Mouse (Mus musculus) thymus, adult 2 months (tissue): Measurements from ENCODE around the gene Fry. TPM values are rescaled to one million over a fixed set of nuclear protein-coding genes. Genes with fewer than 3 reads are reported as not detected.

Experiments
- DNase-seq: peaks from one replicate; pipeline ENCODE4 v3.0.0; 2021
- H3K27ac ChIP-seq: fragments of 200-500 bp; 2 replicates; pipeline ENCODE4 v1.5.1; 2012; ENCODE audit warnings: low read length, control low read depth; ENCODE audit not compliant: control insufficient read depth, insufficient read depth
- H3K27me3 ChIP-seq: fragments of 200-500 bp; 2 replicates; pipeline ENCODE4 v1.6.1; 2012; ENCODE audit warnings: mild to moderate bottlenecking, low read length, moderate library complexity, mixed read lengths; ENCODE audit not compliant: control insufficient read depth, insufficient read depth
- H3K36me3 ChIP-seq: fragments of 200-500 bp; 2 replicates; pipeline ENCODE4 v1.6.1; 2012; ENCODE audit warnings: mild to moderate bottlenecking, low read length, moderate library complexity; ENCODE audit not compliant: control insufficient read depth, insufficient read depth
- H3K4me1 ChIP-seq: fragments of 200-500 bp; replicated peaks from 2 replicates; pipeline ENCODE4 v1.6.1; 2012; ENCODE audit warnings: low read length; ENCODE audit not compliant: control insufficient read depth, insufficient read depth
- H3K4me3 ChIP-seq: fragments of 200-500 bp; 2 replicates; pipeline ENCODE4 v1.5.1; 2012; ENCODE audit warnings: mild to moderate bottlenecking, low read length, control low read depth, moderate library complexity; ENCODE audit not compliant: control insufficient read depth, insufficient read depth
- CTCF ChIP-seq: fragments of 200-500 bp; IDR thresholded peaks from 2 replicates; pipeline ENCODE4 v1.5.1; 2012; ENCODE audit warnings: mild to moderate bottlenecking, control low read depth, low read length, moderate library complexity, borderline replicate concordance; ENCODE audit not compliant: control insufficient read depth, poor library complexity, insufficient read depth; ENCODE audit errors: extremely low read depth
- POLR2A ChIP-seq: fragments of 200-500 bp; IDR thresholded peaks from 2 replicates; pipeline ENCODE4 v1.6.1; 2012; ENCODE audit warnings: mild to moderate bottlenecking, low read length, control low read depth, moderate library complexity; ENCODE audit not compliant: control insufficient read depth, poor library complexity, insufficient read depth; ENCODE audit errors: extremely low read depth
- WGBS: fragments of 180-500 bp; shearing (Covaris S2); methylation state at CpG from one replicate; pipeline ENCODE4 v1.1.7; 2018; 5-methylcytosine and 5-hydroxymethylcytosine counted together
- polyA plus RNA-seq: library from polyadenylated mRNA; depleted of rRNA; stranded (reverse); fragments of >200 nt; gene quantifications from 2 replicates; pipeline ENCODE4 v1.2.3, GENCODE M21; 2012

Fry gene
- polyA plus RNA-seq, 1 experiment: 9.8 TPM

DNA sequence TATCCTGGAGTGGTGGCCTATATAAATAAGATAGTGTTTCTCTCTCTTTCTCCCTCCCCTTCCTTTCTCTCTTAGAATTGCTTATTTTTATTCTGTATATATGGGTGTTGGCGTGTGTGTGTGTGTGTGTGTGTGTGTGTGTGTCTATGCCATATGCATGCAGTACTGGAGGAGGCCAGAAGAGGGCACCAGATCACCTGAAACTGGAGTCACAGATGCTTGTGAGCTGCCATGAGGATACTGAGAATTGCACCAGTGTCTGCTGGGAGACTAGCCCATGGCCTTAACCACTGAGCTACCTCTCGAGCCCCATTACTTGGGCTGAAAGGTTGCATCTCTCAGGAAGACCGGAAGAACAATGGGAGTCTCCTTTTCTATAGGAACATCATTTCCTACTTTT, 149.8 kb downstream of the Fry start:
- H3K27me3 ChIP-seq: no peaks in the 10 kb centered on the region
- no peak overlapping the region for H3K27ac ChIP-seq
- 98% methylated on average over 3 of the region's 3 CpGs for WGBS
- TF ChIP-seq POLR2A: no peak
- no peak for TF ChIP-seq CTCF
- no peaks in the 10 kb centered on the region for H3K4me1 ChIP-seq
- H3K4me3 ChIP-seq: no peak overlapping the region
- no peak for DNase-seq
- H3K36me3 ChIP-seq: no peaks in the 10 kb centered on the region

DNA sequence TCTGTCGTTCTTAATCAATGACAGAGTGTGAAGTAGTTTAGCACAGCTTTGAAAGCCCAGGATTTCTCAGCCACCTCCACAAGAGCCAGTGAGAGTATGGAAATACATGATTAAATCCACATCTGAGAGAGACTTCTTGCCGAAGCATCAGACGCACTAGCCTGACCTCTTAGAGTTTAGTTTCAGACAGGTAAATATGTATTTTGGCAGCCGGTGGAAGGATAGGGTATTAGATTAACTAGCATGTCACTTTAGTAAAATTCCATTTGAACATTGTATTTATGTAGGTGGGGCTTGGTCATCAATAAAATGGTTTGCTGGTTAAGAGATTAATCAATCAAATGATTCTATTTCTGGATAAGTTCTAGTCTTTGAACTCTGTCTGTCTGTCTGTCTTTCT, 152.0 kb downstream of the Fry start:
- DNase-seq: no peak
- no peak overlapping the region for H3K27ac ChIP-seq
- TF ChIP-seq POLR2A: no peak

DNA sequence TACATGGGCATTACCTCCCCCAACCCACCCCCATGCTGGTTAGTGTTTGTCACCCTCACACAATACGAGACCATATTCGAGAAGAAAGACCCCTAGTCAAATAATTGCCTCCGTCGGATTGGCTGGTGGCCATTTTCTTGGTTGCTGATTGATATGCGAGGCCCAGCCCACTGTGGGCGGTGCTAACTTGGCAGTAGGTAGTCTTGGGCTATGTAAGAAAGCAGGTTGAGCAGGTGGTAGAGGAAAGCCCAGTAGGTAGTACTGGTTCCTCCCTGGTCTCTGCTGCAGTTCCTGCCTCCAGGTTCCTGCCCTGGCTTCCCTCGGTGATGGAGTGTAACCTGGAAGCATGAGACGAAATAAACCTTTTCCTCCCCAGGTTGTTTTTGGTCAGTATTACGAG, 153.7 kb downstream of the Fry start:
- WGBS: 97% methylated on average over 9 of the region's 9 CpGs
- Histone ChIP-seq H3K27ac (no peak overlapping the region), H3K27me3 (no peaks in the 10 kb centered on the region), H3K36me3 (no peaks in the 10 kb centered on the region), H3K4me1 (no peaks in the 10 kb centered on the region), H3K4me3 (no peak overlapping the region)
- DNase-seq: no peak
- TF ChIP-seq POLR2A (no peak), CTCF (no peak)

More for the DNA sequence above, 152.0 kb downstream of the Fry start:
- no peaks in the 10 kb centered on the region for H3K4me1 ChIP-seq
- 97% methylated on average over 4 of the region's 4 CpGs for WGBS
- H3K36me3 ChIP-seq: no peaks in the 10 kb centered on the region
- no peaks in the 10 kb centered on the region for H3K27me3 ChIP-seq
- no peak overlapping the region for H3K4me3 ChIP-seq

DNA sequence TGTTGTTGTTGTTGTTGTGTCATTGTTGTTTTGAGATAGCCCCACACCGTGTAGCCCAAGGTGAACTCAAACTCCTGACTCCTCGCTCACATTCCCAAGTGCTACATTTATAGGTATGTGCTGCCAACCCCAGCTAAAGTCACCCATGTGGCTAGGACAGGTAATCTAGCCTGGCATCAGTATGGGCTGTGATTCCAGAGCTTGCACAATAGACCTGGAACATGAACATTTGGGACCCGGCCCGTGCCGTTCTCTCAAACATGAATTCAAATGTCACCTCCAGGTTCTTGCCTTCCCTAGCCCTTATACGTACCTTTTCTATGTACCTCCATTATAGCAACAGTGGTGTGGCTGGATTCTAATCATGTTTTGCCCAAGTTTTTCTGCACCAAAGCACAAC, 156.9 kb downstream of the Fry start:
- TF ChIP-seq CTCF: no peak
- no peak for TF ChIP-seq POLR2A
- WGBS: 97% methylated on average over 6 of the region's 6 CpGs
- no peak overlapping the region for H3K27ac ChIP-seq
- no peaks in the 10 kb centered on the region for H3K4me1 ChIP-seq
- H3K36me3 ChIP-seq: no peaks in the 10 kb centered on the region
- H3K4me3 ChIP-seq: no peak overlapping the region
- H3K27me3 ChIP-seq: no peaks in the 10 kb centered on the region
- DNase-seq: no peak

DNA sequence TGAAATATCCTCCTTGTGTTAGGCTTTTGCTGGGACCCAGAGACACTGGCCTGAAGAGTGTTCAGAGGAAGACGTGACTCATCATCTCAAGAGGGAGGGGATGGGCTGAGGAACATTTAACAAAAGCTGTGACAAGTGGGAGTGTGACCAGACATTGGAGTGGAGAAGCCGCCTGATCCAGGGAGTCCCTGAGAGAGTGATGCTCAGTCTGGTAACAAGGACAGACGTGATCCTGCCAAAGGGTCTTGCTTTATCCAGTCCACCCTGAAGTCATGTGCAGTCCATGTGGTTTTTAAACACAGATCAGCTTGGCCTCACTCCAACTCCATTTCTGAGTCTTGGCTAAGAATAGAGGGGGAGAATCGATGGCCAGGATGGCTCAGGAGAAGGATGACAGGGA, 158.2 kb downstream of the Fry start:
- DNase-seq: no peak
- 90% methylated on average over 4 of the region's 4 CpGs for WGBS
- Histone ChIP-seq H3K27me3 (no peaks in the 10 kb centered on the region), H3K36me3 (no peaks in the 10 kb centered on the region), H3K4me1 (no peaks in the 10 kb centered on the region), H3K4me3 (no peak overlapping the region), H3K27ac (no peak overlapping the region)
- TF ChIP-seq CTCF: no peak
- TF ChIP-seq POLR2A: no peak

DNA sequence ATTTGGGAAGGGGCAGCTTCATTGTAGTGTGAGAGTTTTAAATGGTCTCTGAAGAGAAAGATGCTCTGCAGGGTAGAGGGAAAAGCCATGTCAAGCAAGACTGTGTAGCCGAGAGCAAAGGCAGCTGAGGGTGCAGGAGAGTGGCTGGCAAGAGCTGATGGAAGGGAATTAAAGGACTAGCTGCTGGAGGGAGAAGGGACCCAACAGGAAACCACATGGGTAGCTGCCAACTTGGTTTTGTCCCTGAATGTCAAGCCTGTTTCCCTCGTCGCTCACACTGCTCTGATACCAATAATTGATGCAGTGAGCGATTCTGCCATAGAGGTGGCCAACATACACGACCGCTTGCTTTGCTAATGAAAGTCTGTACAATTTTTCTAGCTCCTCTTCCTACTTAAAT, 160.9 kb downstream of the Fry start:
- Histone ChIP-seq H3K4me3 (no peak overlapping the region), H3K4me1 (no peaks in the 10 kb centered on the region)
- 42% methylated on average over 6 of the region's 6 CpGs for WGBS

DNA sequence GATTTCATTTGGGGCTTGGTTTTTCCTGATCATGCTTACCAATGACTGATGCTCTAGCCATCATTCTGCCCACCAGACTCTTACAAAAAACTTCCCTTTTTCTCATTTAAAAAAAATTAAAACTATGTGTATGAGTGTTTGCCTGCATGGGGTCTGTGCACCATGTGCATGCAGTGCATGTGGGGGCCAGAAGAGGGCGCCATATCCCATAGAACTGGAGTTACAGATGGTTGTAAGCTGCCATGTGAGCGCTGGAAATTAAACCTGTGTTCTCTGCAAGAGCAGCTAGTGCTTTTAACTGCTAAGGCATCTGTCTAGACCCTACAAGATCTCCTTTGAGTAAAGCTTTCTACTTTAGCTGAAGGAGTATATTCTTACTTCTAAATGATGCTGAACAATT, 162.6 kb downstream of the Fry start:
- no peak overlapping the region for H3K27ac ChIP-seq
- WGBS: 89% methylated on average over 2 of the region's 2 CpGs
- TF ChIP-seq POLR2A (no peak), CTCF (no peak)
- no peaks in the 10 kb centered on the region for H3K27me3 ChIP-seq
- no peak overlapping the region for H3K4me3 ChIP-seq
- no peak for DNase-seq
- no peaks in the 10 kb centered on the region for H3K36me3 ChIP-seq
- H3K4me1 ChIP-seq: no peaks in the 10 kb centered on the region

More for the DNA sequence above, 160.9 kb downstream of the Fry start:
- Histone ChIP-seq H3K36me3 (no peaks in the 10 kb centered on the region), H3K27ac (no peak overlapping the region), H3K27me3 (no peaks in the 10 kb centered on the region)
- DNase-seq: no peak
- no peak for TF ChIP-seq CTCF
- no peak for TF ChIP-seq POLR2A
